Mouse (Mus musculus): Measurements from ENCODE around the gene Myt1l. TPM values are rescaled to one million over a fixed set of nuclear protein-coding genes. Genes with fewer than 3 reads are reported as not detected.

Gene Myt1l
- polyA plus RNA-seq (2015; fragmentation: Nextera tagmentation; extraction: Ambion mirVana) = 0.03 and 0.07 TPM in 2 replicates

DNA sequence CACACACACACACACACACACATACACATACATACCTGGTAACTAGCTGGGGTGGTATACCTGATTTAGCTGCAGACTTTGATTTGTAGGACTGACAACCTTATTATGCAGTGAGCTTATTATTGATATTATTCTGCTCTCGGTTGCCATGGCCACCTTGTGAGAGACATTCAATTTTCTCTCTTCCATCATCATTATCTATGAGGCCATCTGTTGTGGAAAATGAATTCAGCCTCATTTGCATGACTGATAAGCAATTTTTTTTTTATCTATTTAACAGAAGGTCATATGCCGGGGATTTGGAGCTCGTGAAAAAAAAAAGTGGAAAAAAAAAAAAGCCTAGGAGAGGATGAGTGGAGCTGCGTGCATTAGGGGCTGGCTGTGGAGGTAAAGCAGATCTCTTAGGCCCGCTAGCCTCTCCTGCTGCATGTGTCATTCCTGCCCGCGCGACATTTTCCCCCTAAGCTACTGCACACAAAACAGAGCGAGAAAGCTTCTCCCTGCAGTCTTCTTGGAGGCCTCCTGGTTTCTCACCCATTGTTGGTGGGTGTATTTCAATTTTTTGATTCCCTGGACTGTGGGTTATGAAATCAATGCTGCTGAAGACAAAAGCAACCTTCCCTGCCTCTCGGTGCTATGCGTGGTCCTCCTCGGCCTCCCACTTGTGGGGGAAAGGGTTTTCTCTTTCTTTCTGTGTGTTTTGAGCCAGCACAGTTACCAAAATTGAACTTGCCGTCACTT, at the start of gene Myt1l:
Gene Myt1l (plus strand): TSS at position 354 of the 741 bp plus-strand sequence.
- H3K27me3 ChIP-seq (ENCODE audit: control insufficient read depth, insufficient read depth, low read length) = peaks cover 23% of the 10 kb centered on the region
- H3K4me3 ChIP-seq (ENCODE audit: low read length) = peak within 1 kb of the TSS; percentile 41
- no peak within 1 kb of the TSS for H3K9ac ChIP-seq (ENCODE audit: low read length)
- H3K27ac ChIP-seq (ENCODE audit: low read length) = no peak within 1 kb of the TSS
- no peaks in the 10 kb centered on the region for H3K9me3 ChIP-seq (replicated peaks; ENCODE audit: control insufficient read depth, low read length)
- 35% methylated on average over 13 of the region's 13 CpGs for WGBS
- peak within 1 kb of the TSS; percentile 61 for H3K4me2 ChIP-seq (ENCODE audit: low read depth, low read length)
- no peaks in the 10 kb centered on the region for H3K4me1 ChIP-seq (ENCODE audit: control insufficient read depth, insufficient read depth, low read length)
- ATAC-seq (replicated peaks; ENCODE audit: extremely low read depth, insufficient read depth, low FRiP score) = no peak
- H3K36me3 ChIP-seq (ENCODE audit: control insufficient read depth, insufficient read depth) = no peaks in the 10 kb centered on the region

DNA sequence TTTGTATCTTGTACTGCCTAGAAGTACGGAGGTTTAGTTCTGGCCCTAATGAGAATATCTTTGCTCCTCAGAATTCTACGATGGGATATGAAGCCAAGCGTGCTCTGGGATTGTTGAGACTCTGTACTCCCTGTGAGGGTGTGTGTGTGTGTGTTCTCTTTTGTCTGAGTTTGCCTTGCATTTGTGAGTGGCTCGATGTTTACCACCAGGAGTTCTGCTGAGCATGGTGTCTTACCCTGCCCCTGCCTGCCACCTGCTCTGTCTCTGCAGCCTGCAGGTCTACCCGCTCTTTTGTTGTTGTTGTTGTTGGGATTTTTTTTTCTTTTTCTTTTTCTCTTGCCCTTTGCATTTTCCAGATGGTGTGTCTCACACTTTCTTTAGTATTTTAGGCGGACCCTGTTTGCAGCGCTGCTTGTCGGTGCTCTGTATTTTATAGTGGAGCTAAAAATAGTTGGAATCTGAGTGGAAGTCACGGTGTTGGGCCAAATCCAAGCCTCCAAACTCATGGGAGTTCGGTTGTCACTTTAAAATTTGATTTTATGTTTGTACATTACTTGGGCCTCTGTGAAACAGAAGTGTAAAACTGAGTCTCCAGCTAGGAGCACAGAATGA, 41.7 kb upstream of the Myt1l start:
- Histone ChIP-seq H3K4me1 (ENCODE audit: control insufficient read depth, insufficient read depth, low read length) (peaks cover 5% of the 10 kb centered on the region), H3K36me3 (ENCODE audit: control insufficient read depth, insufficient read depth) (no peaks in the 10 kb centered on the region), H3K4me2 (ENCODE audit: low read depth, low read length) (no peak overlapping the region), H3K27me3 (ENCODE audit: control insufficient read depth, insufficient read depth, low read length) (no peaks in the 10 kb centered on the region), H3K4me3 (ENCODE audit: low read length) (no peak overlapping the region), H3K27ac (ENCODE audit: low read length) (no peak overlapping the region), H3K9ac (ENCODE audit: low read length) (no peak overlapping the region), H3K9me3 (replicated peaks; ENCODE audit: control insufficient read depth, low read length) (no peaks in the 10 kb centered on the region)
- ATAC-seq (replicated peaks; ENCODE audit: extremely low read depth, insufficient read depth, low FRiP score) = no peak
- WGBS = 63% methylated on average over 10 of the region's 10 CpGs

- Histone ChIP-seq H3K27ac (ENCODE audit: low read length) (no peak overlapping the region), H3K27me3 (ENCODE audit: control insufficient read depth, insufficient read depth, low read length) (peaks cover 18% of the 10 kb centered on the region), H3K4me3 (ENCODE audit: low read length) (no peak overlapping the region), H3K9ac (ENCODE audit: low read length) (no peak overlapping the region), H3K9me3 (replicated peaks; ENCODE audit: control insufficient read depth, low read length) (no peaks in the 10 kb centered on the region), H3K4me2 (ENCODE audit: low read depth, low read length) (no peak overlapping the region), H3K4me1 (ENCODE audit: control insufficient read depth, insufficient read depth, low read length) (no peaks in the 10 kb centered on the region), H3K36me3 (ENCODE audit: control insufficient read depth, insufficient read depth) (no peaks in the 10 kb centered on the region)
- 10% methylated on average over 6 of the region's 6 CpGs for WGBS
- no peak for ATAC-seq (replicated peaks; ENCODE audit: extremely low read depth, insufficient read depth, low FRiP score)
These were observed 1.9 kb upstream of the Myt1l start for GRCm38 (mm10) chr12:29526236-29526644.

DNA sequence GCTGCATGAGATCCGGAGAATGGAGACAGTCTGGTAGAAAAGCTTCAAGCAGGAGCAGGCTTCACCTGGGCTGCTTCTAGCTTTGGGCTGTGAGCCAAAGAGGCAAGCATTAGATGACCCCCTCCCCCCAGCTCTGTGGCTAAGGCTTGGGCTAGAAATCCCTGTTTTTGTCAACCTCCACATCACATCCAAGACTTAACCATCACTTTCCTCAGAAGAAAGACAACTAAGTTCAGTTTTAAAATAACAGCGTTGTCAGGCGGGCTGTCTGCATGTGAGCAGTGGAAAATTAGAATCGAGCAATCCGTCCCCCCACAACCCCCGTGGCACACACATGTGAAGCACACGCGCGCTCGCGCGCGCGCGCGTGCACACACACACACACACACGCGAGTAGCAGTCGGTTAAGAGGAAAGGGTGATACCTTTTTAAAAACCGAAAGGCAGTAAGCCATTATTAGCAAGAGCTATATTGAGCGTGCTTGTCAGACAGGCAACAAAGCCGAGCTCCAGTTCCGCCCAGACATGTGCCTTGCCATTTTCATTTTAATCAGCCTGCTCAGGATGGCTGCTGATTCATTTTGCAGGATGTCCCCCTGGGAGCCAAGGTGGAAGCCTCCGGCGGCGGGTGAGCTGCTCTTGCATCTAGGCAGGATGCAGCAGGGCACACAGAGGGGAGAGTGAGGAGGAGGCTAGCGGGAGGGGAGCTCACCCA, 979 bp upstream of the Myt1l start:
- Histone ChIP-seq H3K27me3 (ENCODE audit: control insufficient read depth, insufficient read depth, low read length) (peaks cover 18% of the 10 kb centered on the region), H3K9me3 (replicated peaks; ENCODE audit: control insufficient read depth, low read length) (no peaks in the 10 kb centered on the region), H3K27ac (ENCODE audit: low read length) (no peak overlapping the region), H3K4me3 (ENCODE audit: low read length) (peak overlapping the region; percentile 41), H3K36me3 (ENCODE audit: control insufficient read depth, insufficient read depth) (no peaks in the 10 kb centered on the region), H3K4me2 (ENCODE audit: low read depth, low read length) (peak overlapping the region; percentile 61), H3K4me1 (ENCODE audit: control insufficient read depth, insufficient read depth, low read length) (no peaks in the 10 kb centered on the region), H3K9ac (ENCODE audit: low read length) (no peak overlapping the region)
- WGBS = 2% methylated on average over 27 of the region's 27 CpGs
- ATAC-seq (replicated peaks; ENCODE audit: extremely low read depth, insufficient read depth, low FRiP score) = no peak

- 11% methylated on average over 6 of the region's 6 CpGs for WGBS
- Histone ChIP-seq H3K27me3 (ENCODE audit: control insufficient read depth, insufficient read depth, low read length) (peaks cover 43% of the 10 kb centered on the region), H3K27ac (ENCODE audit: low read length) (no peak overlapping the region), H3K4me1 (ENCODE audit: control insufficient read depth, insufficient read depth, low read length) (no peaks in the 10 kb centered on the region), H3K4me3 (ENCODE audit: low read length) (no peak overlapping the region), H3K9me3 (replicated peaks; ENCODE audit: control insufficient read depth, low read length) (no peaks in the 10 kb centered on the region), H3K36me3 (ENCODE audit: control insufficient read depth, insufficient read depth) (no peaks in the 10 kb centered on the region), H3K9ac (ENCODE audit: low read length) (no peak overlapping the region), H3K4me2 (ENCODE audit: low read depth, low read length) (no peak overlapping the region)
- ATAC-seq (replicated peaks; ENCODE audit: extremely low read depth, insufficient read depth, low FRiP score) = no peak
These were observed 2.1 kb downstream of the Myt1l start for GRCm38 (mm10) chr12:29530241-29530725.

DNA sequence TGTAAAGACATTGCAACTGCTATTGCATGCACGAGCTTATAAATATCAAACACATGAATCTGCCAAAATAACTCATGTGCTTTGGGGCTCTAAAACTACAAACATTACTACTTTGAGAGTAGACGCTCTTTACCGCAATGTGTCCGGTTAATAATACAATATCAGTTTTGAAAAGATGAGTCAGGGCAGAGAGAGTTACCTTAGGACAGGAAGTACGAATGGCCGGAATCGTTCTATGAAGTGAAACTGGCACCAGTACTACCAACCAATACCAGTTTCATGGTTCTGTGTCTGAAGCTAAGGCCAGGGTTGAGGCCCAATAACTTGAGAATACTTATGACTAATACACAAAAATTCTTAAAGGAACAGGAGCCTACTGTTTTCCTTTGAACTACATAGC, 2.6 kb downstream of the Myt1l start:
- H3K27me3 ChIP-seq (ENCODE audit: control insufficient read depth, insufficient read depth, low read length) = peaks cover 47% of the 10 kb centered on the region
- 79% methylated on average over 7 of the region's 7 CpGs for WGBS
- no peak for ATAC-seq (replicated peaks; ENCODE audit: extremely low read depth, insufficient read depth, low FRiP score)
- no peaks in the 10 kb centered on the region for H3K9me3 ChIP-seq (replicated peaks; ENCODE audit: control insufficient read depth, low read length)
- no peak overlapping the region for H3K27ac ChIP-seq (ENCODE audit: low read length)
- no peak overlapping the region for H3K4me2 ChIP-seq (ENCODE audit: low read depth, low read length)
- no peaks in the 10 kb centered on the region for H3K36me3 ChIP-seq (ENCODE audit: control insufficient read depth, insufficient read depth)
- no peaks in the 10 kb centered on the region for H3K4me1 ChIP-seq (ENCODE audit: control insufficient read depth, insufficient read depth, low read length)
- H3K9ac ChIP-seq (ENCODE audit: low read length) = no peak overlapping the region
- H3K4me3 ChIP-seq (ENCODE audit: low read length) = no peak overlapping the region

DNA sequence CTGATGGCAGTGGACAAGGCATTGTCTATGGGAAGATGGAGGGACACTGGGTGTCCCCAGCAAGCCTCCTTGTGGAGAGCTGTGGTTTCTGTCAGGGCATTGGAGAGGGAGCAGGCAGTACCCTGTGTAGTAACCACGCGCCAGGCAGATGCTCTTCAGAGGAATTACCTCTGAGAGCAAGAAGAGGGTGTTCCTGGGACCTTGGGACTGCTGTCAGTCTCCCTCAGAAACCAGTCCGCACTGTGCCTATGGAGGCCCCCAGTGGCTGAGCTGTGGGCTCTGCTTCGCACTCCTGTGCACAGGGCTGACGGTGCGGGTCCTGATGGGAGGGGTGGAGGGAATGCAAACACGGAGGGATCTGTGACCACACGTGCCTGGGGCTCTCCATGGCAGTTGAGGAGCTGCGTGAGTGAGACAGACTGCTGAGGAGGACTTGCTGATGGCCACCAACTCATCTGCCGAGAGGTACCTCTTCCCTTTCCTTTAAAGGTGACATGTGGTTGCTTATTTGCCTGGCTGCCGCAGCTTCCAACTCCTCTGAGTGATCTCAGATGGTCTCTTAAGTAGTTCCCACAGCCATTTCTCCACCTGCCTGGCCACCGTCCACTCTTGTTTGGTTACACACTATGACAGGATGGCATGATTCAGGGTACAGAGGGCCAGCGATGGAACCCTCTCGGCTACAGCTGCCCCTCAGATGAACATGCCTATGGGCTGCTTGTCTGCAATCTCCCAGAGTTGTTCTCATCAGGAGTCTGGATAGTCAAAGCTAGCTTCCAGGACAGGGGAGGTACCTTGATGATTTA, 5.1 kb downstream of the Myt1l start:
- Histone ChIP-seq H3K9me3 (replicated peaks; ENCODE audit: control insufficient read depth, low read length) (no peaks in the 10 kb centered on the region), H3K9ac (ENCODE audit: low read length) (no peak overlapping the region), H3K36me3 (ENCODE audit: control insufficient read depth, insufficient read depth) (no peaks in the 10 kb centered on the region), H3K27me3 (ENCODE audit: control insufficient read depth, insufficient read depth, low read length) (peaks cover 48% of the 10 kb centered on the region), H3K27ac (ENCODE audit: low read length) (no peak overlapping the region), H3K4me1 (ENCODE audit: control insufficient read depth, insufficient read depth, low read length) (no peaks in the 10 kb centered on the region), H3K4me2 (ENCODE audit: low read depth, low read length) (no peak overlapping the region), H3K4me3 (ENCODE audit: low read length) (no peak overlapping the region)
- ATAC-seq (replicated peaks; ENCODE audit: extremely low read depth, insufficient read depth, low FRiP score) = no peak
- 30% methylated on average over 14 of the region's 14 CpGs for WGBS

- no peak overlapping the region for H3K9ac ChIP-seq (ENCODE audit: low read length)
- H3K27ac ChIP-seq (ENCODE audit: low read length) = no peak overlapping the region
- ATAC-seq (replicated peaks; ENCODE audit: extremely low read depth, insufficient read depth, low FRiP score) = no peak
- H3K4me3 ChIP-seq (ENCODE audit: low read length) = no peak overlapping the region
- H3K27me3 ChIP-seq (ENCODE audit: control insufficient read depth, insufficient read depth, low read length) = peaks cover 40% of the 10 kb centered on the region
- no peaks in the 10 kb centered on the region for H3K9me3 ChIP-seq (replicated peaks; ENCODE audit: control insufficient read depth, low read length)
- H3K36me3 ChIP-seq (ENCODE audit: control insufficient read depth, insufficient read depth) = no peaks in the 10 kb centered on the region
- H3K4me2 ChIP-seq (ENCODE audit: low read depth, low read length) = no peak overlapping the region
- WGBS = 6% methylated on average over 6 of the region's 6 CpGs
- H3K4me1 ChIP-seq (ENCODE audit: control insufficient read depth, insufficient read depth, low read length) = no peaks in the 10 kb centered on the region
These were observed 6.1 kb downstream of the Myt1l start for GRCm38 (mm10) chr12:29534326-29534725.

All from heart, embryonic 16.5 days (tissue).